Mouse (Mus musculus) frontal cortex, adult (tissue): ENCODE results near the gene Tlr6.

ENCODE experiments used
- ATAC-seq: cut with Nextera tagmentation; 2 replicates; pipeline ENCODE4 v1.9.2; 2017; ENCODE audit warnings: mild to moderate bottlenecking, moderate library complexity, mixed read lengths; ENCODE audit not compliant: low TSS enrichment

Tlr6 gene

DNA sequence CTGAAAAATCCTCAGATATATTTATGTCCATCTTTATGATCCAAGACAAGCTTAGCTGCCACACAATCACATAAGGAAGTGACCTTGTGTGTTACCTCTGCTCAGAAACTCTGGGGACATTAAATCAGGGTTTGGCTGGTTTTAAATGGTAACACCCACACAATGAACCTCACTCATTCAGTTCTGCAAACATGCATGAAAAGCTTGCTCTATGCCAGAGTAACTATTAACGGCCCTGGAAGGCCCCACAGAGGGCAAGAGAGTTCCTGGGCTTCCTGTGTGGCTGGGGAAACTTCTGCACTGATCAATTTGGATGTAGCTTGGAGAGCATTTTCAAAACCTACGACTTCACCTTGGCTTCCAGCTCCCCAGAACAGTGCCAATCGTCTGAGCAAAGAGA is 27.7 kb downstream of the Tlr6 start:
- no peak for ATAC-seq

DNA sequence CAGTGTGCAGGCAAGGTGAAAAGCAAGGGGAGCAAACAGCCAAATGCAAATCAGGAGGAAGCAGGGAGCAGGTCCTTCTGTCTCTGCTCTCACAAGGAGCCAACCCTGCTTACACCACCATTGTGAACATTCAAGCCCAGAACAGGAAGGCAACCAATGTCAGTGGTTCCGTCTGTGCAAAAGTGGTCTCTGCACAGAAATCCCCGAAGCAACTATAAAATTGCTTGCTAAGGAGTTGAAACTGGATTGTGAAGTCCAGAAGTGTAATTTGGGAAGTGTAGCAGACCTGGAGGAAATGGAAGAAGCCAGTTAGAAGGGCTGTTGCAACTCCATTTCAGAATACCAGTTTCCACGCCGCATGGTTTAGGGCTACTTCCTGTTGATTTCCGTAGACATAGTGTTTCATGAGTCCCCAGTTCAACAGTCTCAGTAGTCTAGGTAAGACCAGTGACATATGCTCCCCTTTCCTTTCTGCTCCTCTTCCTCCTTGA is 37.0 kb downstream of the Tlr6 start:
- no peak for ATAC-seq

DNA sequence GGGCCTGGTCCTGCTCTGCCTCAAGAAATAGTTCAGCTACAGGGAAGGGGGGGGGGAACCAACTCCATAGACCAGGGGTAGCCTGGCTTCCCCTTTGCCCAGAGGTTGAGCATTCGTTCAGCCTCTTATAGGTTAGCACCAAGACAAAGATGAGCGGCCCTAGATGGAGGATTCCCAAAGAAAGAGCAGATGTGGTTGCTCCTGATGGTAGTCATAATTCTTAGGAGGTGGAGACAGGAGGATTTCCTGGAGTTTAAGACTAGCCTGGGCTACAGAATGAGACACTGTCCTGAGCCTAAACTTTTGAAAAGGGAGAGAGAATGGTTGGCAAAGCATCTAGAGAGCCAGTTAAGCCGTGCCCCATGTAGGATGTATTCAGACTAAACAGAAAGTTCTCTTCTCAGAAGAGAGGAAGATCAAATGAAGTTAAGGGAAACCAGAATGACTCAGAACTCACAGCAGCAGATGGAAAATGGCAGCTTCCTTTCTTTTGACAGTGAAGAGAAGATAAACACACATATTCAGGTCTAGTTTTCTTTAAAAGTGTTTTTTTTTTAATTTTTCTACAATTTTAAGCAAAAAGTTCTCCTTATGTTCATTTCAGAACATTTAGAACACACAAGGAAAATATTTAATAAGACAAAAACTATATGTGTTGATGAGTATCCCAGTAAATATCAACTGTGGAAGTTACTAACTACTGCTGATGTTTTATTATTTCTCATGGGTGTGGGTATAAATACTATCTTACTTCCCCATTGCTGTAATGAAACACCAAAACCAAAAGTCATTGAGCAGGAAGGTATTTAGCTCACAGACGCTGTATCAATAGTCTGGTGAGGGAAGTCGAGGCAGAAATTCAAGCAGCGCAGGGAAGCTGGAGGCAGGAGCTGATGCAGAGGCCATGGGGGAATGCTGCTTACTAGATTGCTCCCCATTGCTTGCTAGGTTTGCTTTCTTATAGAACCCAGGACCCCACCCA is 41.0 kb downstream of the Tlr6 start:
- no peak for ATAC-seq

DNA sequence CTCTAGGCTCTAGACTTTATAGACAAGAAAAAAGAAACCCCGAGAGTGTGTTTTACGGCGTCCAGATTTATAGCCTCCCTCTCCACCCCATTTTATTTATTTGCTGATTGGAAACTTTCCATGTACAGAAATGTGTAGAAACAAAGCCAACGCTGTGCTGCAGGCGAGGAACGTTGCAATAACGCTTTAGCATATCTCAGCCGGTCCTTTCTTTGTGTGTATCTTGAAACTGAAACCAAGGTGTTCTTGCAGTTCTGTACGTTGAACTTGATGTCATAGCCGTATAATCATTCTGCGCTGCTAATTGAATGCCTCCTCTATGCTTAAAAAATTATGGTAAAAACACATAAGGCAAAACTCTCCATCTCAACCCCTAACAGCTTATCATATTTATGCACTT is 42.2 kb downstream of the Tlr6 start:
- no peak for ATAC-seq

GRCm38 (mm10) chr5:64917161-64917560 is 42.7 kb downstream of the Tlr6 start:
- ATAC-seq: no peak

DNA sequence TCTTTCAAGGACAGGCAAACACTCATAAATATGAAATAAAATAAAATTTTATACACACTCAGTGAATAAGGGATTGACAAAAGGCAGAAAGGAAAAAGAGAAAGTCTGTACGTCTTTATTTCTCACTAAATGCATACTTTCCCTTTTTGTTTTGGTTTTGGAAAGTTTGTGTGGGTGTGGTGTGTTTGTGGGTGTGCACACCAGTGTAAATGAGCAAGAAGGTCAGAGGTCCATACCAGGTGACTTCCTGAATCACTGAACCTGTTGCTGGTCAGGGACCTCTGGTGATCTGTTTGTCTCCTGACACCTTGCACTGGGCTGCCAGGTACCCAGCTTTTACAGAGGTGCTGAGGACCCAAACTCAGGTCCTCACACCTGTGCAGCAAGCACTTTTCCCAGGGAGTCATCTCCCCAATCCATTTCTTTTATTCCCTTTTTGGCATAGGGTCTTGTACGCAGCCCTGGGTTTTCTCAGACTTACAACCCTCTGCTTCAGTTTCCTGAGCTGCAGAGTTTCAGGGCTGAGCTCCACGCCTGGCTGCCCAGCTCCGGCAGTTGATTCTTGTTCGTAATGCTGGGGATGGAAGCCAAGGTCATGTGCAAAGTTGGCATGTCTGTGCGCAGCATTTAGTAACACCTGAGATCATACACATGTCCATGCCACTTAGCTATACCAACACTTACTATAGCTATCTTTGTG is 51.2 kb downstream of the Tlr6 start:
- ATAC-seq: no peak

DNA sequence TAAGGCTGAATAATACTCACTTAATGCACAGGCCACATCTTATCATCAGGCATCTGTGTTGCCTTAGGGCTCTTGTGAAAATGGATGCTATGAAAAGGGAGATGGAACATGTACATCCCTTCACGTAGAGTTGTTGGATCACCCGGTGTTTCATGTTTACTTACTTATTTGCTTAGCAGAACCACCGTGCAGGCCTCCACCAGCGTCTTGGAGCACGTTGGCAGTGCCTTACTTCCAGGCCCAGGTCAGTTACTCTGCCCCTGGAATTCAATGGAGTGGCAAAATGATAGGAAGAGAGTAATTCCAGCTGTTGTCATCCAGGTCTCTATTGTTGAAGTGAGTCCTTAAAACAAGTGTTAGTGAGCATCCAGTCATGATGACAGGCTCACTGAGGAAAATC is 52.0 kb downstream of the Tlr6 start:
- no peak for ATAC-seq

DNA sequence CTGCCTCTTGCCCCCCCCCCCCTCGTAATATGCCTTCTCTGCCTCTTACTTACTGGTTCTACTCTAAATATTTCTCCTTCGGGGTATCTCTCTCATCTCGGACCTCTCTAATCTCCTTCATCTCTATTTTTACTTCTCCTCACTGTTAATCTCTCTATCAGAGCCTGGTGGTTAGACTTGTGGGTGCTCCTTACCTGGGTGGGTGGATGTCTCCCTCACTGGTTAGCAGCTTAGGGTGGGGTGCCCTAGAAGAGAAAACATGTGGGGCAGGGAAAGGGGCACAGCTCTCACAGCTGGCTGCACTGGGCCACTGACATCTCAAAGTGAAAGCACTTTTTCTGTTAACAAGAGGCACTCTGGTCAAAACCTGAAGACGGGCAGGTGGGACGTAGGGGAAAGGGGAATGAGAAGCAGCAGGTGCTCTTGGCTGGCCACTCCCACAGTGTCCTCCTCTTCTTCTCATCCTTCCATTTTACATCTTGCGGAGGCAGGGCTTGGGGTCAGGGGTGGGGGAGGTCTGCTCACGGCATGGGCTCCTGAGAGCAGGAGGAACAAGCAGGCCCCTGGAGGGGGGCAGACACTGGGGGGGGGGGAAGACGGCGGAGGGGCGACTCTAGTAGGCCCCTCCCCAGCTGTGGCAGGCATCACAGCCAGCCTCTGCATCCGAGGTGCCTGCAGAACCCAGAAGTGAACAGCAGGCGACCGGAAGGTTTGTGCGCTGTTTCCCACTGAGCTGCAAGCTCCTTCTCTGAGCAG is 54.2 kb downstream of the Tlr6 start:
- no peak for ATAC-seq
